Mouse (Mus musculus) kidney, embryonic 16.5 days (tissue): Measurements from ENCODE around the gene Gm43064. TPM values are rescaled to one million over a fixed set of nuclear protein-coding genes. Genes with fewer than 3 reads are reported as not detected.
"Not testable (repeated sequence)": the region's sequence is repeated elsewhere in the genome, so short reads cannot be mapped to it uniquely, and the experiment has no call there.

ENCODE experiments used
- ATAC-seq: fragments of 200-750 bp; cut with Nextera tagmentation; 2 replicates; pipeline ENCODE4 v1.8.0; 2017; ENCODE audit warnings: moderate TSS enrichment; ENCODE audit not compliant: low FRiP score, low TSS enrichment
- H3K27ac ChIP-seq: fragments of 300-500 bp; sonication (generic); 2 replicates; pipeline ENCODE4 v1.5.1; 2014; ENCODE audit warnings: low read length
- H3K27me3 ChIP-seq: fragments of 300-500 bp; sonication (generic); 2 replicates; pipeline ENCODE4 v1.6.1; 2014; ENCODE audit warnings: low read length, control low read depth, mixed read lengths; ENCODE audit not compliant: insufficient read depth
- H3K36me3 ChIP-seq: fragments of 300-500 bp; sonication (generic); 2 replicates; pipeline ENCODE4 v1.6.1; 2014; ENCODE audit warnings: low read length, control low read depth, mixed read lengths; ENCODE audit not compliant: insufficient read depth
- H3K4me1 ChIP-seq: fragments of 300-500 bp; sonication (generic); 2 replicates; pipeline ENCODE4 v1.6.1; 2014; ENCODE audit warnings: low read length, control low read depth, mixed read lengths; ENCODE audit not compliant: insufficient read depth
- H3K4me2 ChIP-seq: fragments of 300-500 bp; sonication (generic); replicated peaks from 2 replicates; pipeline ENCODE4 v1.6.1; 2014; ENCODE audit warnings: low read depth, low read length
- H3K4me3 ChIP-seq: fragments of 300-500 bp; sonication (generic); 2 replicates; pipeline ENCODE4 v1.5.1; 2014; ENCODE audit warnings: mild to moderate bottlenecking, low read length
- H3K9ac ChIP-seq: fragments of 300-500 bp; sonication (generic); replicated peaks from 2 replicates; pipeline ENCODE4 v1.6.1; 2014; ENCODE audit warnings: low read length
- H3K9me3 ChIP-seq: fragments of 300-500 bp; sonication (generic); 2 replicates; pipeline ENCODE4 v1.6.1; 2016; ENCODE audit warnings: low read length, control low read depth
- WGBS: fragments of 180-500 bp; shearing (Covaris S2); extraction: QIAGEN DNeasy Blood & Tissue Kit; methylation state at CpG from one replicate; pipeline ENCODE4 v1.1.7; 2014; 5-methylcytosine and 5-hydroxymethylcytosine counted together
- polyA plus RNA-seq: library from polyadenylated mRNA; unstranded; fragments of >200 nt; fragmentation: Nextera tagmentation; extraction: Ambion mirVana; gene quantifications from 2 replicates; pipeline ENCODE4 v1.2.1, GENCODE M21; 2015

Gm43064 gene
- polyA plus RNA-seq, 1 experiment from 2014 or later: 0.11 TPM

DNA sequence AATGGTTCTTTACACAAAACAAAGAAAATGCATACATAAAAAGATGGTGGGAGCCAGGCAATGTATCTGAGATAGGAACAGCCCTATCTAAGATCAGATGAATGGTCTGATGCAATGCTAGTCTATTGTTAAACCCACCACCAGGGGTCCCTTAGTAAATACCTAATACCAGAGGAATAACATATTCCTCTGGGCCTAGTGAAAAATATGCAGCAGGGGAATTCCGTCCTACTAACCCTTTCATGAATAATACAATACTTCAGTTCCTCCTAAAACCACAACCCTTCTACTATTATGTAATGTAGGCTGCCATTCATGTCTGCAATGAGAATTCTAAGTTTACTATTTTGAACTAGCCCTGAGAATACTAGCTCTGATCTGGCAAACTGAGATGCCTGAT lies 21.3 kb downstream of the Gm43064 start:
- H3K4me3 ChIP-seq, ATAC-seq, H3K27ac ChIP-seq, H3K4me2 ChIP-seq, H3K9ac ChIP-seq, H3K27me3 ChIP-seq, H3K36me3 ChIP-seq, H3K9me3 ChIP-seq, H3K4me1 ChIP-seq: not testable (repeated sequence)
- WGBS: 73% methylated on average over 1 of the region's 1 CpGs

DNA sequence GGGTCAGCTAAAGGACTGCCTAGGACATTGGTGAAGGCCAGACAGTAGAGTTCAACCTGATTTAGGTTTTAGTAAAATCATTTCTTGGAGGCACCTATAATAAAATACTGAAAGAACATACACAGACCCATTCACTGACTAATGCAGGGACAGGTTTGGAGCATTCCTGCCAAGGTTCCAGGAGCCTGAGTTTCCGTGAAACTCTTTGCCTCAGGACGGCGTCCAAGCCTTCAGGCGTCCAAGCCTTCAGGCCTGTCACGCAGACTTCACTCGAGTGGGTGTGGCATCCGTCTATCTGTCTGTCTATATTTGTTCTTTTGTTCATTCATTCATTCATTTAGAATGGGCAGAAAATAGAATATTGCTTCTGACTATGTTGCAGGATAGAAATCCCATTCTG lies 21.8 kb downstream of the Gm43064 start:
- Histone ChIP-seq H3K9me3 (no peaks in the 10 kb centered on the region), H3K4me1 (no peaks in the 10 kb centered on the region), H3K4me3 (no peak overlapping the region), H3K27ac (no peak overlapping the region), H3K27me3 (no peaks in the 10 kb centered on the region), H3K9ac (no peak overlapping the region), H3K36me3 (no peaks in the 10 kb centered on the region), H3K4me2 (no peak overlapping the region)
- ATAC-seq: no peak
- 85% methylated on average over 7 of the region's 7 CpGs for WGBS

DNA sequence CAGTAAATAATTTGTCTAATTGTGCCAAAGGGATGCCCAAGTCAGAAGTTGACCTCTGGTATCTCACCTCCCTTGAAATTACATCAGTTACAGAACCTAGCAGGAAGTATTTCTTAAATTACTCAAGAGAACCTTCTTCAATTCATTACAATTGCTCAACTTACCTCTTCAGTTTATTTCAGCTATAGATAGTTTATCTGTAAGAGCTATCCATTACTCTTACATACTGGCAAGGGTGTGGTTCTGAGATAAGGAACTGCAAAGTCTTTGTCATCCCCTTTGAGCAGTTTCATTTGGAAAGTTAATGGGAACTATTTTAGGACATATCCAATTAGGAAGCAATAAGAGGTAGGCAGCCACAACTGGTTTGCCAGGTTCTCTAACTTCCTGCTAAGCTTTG lies 23.1 kb downstream of the Gm43064 start, which contains the start of gene Bcl2l15:
Bcl2l15 (plus strand) TSS at position 176 of the 400 bp plus-strand sequence.
- H3K9ac ChIP-seq: no peak within 1 kb of the TSS
- no peaks in the 10 kb centered on the region for H3K4me1 ChIP-seq
- H3K27ac ChIP-seq: no peak within 1 kb of the TSS
- no peaks in the 10 kb centered on the region for H3K36me3 ChIP-seq
- ATAC-seq: no peak
- H3K4me2 ChIP-seq: no peak within 1 kb of the TSS
- no peaks in the 10 kb centered on the region for H3K9me3 ChIP-seq
- H3K27me3 ChIP-seq: no peaks in the 10 kb centered on the region
- H3K4me3 ChIP-seq: no peak within 1 kb of the TSS

DNA sequence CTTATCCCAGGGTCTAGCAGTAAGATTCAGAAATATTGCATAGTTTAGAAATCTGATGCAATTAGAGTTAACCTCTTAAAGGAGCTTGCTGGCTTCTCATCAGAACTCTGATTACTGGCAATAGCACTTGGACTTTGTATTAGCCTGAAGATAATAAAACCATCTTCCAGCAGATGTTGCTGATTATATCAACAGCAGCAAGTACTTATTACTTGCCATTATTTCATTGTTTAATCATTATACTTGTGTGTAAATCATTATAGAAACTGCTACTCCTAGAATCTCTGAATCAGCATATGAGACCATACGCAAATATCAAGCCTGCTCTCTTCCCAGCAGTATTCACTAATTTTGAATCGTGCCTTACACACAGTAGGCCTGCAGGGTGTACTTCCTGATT lies 24.6 kb downstream of the Gm43064 start:
- no peak for ATAC-seq
- Histone ChIP-seq H3K4me3 (no peak overlapping the region), H3K4me2 (no peak overlapping the region), H3K9me3 (no peaks in the 10 kb centered on the region), H3K27me3 (no peaks in the 10 kb centered on the region), H3K27ac (no peak overlapping the region), H3K36me3 (no peaks in the 10 kb centered on the region), H3K9ac (no peak overlapping the region), H3K4me1 (no peaks in the 10 kb centered on the region)
- WGBS: 77% methylated on average over 2 of the region's 2 CpGs

DNA sequence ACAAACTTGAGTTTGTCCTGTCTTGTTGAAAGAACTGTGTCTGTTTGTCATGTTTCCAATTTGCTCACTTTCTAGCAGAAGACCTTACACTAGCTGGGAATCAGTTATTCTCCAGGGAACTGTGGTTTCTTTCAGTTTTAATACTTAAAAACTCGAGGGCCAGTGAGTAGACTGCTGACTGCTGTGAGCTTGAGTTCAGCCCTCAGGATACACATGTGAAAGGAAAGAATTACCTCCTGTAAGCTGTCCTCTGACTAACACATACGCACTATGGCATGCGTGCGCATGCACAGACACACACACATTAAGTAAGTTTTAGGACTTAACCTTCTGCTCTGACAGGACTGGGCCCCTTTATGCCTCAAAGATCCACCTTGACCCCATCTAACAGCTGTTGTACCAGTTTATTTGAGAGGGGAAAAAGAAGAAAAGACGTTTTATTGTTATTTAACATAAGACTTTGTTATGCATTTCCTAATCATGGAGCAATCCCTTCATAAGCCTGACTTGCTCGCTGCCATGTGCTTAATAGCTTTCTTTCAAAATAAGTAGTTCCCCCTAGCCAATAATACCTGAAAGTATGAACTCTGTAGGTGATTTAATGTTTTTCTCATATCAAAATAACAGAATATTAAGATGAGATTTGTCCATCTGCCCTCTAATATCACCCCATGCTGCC lies 26.0 kb downstream of the Gm43064 start:
- no peaks in the 10 kb centered on the region for H3K4me1 ChIP-seq
- H3K27ac ChIP-seq: no peak overlapping the region
- H3K27me3 ChIP-seq: no peaks in the 10 kb centered on the region
- H3K4me3 ChIP-seq: no peak overlapping the region
- H3K9ac ChIP-seq: no peak overlapping the region
- no peak for ATAC-seq
- no peaks in the 10 kb centered on the region for H3K36me3 ChIP-seq
- no peak overlapping the region for H3K4me2 ChIP-seq
- 80% methylated on average over 6 of the region's 6 CpGs for WGBS
- H3K9me3 ChIP-seq: no peaks in the 10 kb centered on the region

DNA sequence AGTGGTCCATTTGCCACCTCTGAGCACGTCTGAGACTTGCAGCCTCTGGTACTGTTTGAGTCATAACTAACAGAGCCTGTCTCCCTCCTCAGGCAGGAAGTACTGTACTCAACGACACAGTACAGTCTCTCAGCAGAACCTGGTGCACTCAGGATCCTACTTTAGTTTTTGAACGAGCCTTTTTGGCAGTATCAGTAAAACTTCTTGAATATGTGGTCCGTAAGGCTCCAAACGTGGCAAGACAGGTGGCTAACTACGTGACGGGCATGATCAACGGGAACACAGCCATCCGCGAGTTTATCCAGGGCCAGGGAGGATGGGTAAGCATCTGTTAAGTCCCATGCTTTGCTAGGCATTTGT lies 26.6 kb downstream of the Gm43064 start:
- H3K9ac ChIP-seq: no peak overlapping the region
- H3K27ac ChIP-seq: no peak overlapping the region
- H3K9me3 ChIP-seq: no peaks in the 10 kb centered on the region
- no peaks in the 10 kb centered on the region for H3K4me1 ChIP-seq
- H3K4me2 ChIP-seq: no peak overlapping the region
- no peak overlapping the region for H3K4me3 ChIP-seq
- no peak for ATAC-seq
- no peaks in the 10 kb centered on the region for H3K36me3 ChIP-seq
- 76% methylated on average over 10 of the region's 10 CpGs for WGBS
- H3K27me3 ChIP-seq: no peaks in the 10 kb centered on the region

DNA sequence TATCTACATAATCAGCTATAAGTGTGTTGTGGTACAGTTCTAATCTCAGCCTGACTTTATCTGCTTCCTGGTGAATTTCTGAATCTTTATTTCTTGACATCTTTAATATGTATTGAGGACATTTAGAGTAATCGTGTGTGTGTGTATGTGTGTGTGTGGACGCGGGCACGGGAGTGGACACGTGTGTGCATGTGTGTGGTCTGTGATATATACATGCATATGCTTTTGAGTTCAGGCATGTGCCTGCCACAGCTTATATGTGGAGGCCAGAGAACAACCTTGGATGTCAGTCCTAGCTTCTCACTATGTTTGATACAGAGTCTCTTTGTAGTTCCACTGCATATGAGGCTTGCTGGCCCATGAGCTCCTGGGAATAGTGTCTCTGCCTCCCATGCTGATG lies 27.1 kb downstream of the Gm43064 start:
- ATAC-seq: no peak
- no peak overlapping the region for H3K4me2 ChIP-seq
- H3K4me3 ChIP-seq: no peak overlapping the region
- H3K27ac ChIP-seq: no peak overlapping the region
- no peaks in the 10 kb centered on the region for H3K27me3 ChIP-seq
- no peaks in the 10 kb centered on the region for H3K9me3 ChIP-seq
- H3K4me1 ChIP-seq: no peaks in the 10 kb centered on the region
- 96% methylated on average over 5 of the region's 5 CpGs for WGBS
- H3K9ac ChIP-seq: no peak overlapping the region
- H3K36me3 ChIP-seq: no peaks in the 10 kb centered on the region

DNA sequence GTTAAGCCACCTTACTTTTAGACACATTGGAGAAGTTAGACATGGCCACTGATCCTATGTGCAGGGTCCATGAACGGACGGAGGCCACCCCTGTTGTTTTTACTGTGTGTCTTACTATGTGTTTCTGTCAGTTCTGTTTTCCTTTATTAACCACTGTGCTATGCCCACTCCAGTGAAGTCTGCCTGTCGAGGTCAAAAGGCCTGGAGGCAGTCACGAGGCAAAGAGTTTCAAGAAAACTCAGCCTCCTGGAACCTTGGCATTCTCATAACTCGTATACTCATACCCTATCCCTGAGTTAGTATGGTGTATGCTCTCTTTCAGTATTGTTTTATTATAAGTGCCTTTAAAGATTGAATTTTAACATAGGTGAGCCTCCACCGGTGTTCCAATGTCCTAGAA lies 30.3 kb downstream of the Gm43064 start:
- 92% methylated on average over 6 of the region's 6 CpGs for WGBS

DNA sequence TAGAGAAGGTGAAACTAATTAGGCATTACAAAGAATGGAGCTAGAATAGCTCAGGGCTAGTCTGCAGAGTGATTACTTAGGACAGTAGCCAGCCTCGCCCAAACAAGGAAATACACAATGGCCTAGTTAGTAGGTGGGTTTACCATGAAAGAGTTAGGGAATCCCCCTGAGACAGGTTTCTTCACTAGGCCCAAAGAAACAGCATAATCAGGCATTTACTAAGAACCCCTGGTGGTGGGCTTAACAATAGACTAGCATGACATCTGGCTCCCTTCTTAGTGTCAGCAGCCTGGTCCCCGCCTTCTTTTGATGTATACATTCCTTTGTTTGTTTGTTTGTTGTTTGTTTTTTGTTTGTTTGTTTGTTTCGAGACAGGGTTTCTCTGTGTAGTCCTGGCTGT lies 30.8 kb downstream of the Gm43064 start:
- not testable (repeated sequence) for H3K27me3 ChIP-seq, H3K9ac ChIP-seq, H3K4me1 ChIP-seq, H3K9me3 ChIP-seq, ATAC-seq, H3K4me3 ChIP-seq, H3K36me3 ChIP-seq, H3K27ac ChIP-seq, H3K4me2 ChIP-seq
- 87% methylated on average over 3 of the region's 3 CpGs for WGBS

More for the DNA sequence above, 30.3 kb downstream of the Gm43064 start:
- Histone ChIP-seq H3K36me3 (no peaks in the 10 kb centered on the region), H3K9ac (no peak overlapping the region), H3K9me3 (peaks cover 1% of the 10 kb centered on the region; the same call in 1 of the 2 replicates), H3K27me3 (no peaks in the 10 kb centered on the region), H3K27ac (no peak overlapping the region), H3K4me3 (no peak overlapping the region), H3K4me1 (no peaks in the 10 kb centered on the region), H3K4me2 (no peak overlapping the region)
- no peak for ATAC-seq

DNA sequence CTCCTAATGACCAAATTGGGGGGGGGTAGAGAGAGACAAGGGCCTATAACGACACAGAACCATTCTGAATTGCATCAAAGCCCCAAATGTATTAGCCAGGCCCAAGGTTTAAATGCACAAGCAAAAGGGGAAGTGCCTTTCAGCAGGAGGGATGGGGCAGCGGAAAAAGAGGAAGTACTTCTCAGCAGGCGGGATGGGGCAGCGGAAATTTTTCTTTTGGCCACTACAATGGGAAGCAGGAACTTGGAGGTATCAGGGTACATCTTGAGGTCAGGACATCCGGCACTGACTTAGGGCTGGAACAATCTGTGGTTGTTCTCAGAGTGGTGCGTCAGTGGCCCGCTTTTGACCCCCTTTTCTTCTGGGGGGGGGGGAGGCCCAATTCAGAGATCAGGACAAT lies 31.6 kb downstream of the Gm43064 start:
- 93% methylated on average over 6 of the region's 7 CpGs for WGBS
- not testable (repeated sequence) for H3K9me3 ChIP-seq, H3K4me1 ChIP-seq, H3K36me3 ChIP-seq, H3K4me2 ChIP-seq, H3K27ac ChIP-seq, ATAC-seq, H3K9ac ChIP-seq, H3K27me3 ChIP-seq, H3K4me3 ChIP-seq
